Mouse (Mus musculus) forebrain, embryonic 15.5 days (tissue): ENCODE measurements around the gene Prune2. TPM values are rescaled to one million over a fixed set of nuclear protein-coding genes. Genes with fewer than 3 reads are reported as not detected.

ENCODE experiments used
- ATAC-seq: fragments of 200-750 bp; cut with Nextera tagmentation; replicated peaks from 2 replicates; pipeline ENCODE4 v1.8.0; 2017; ENCODE audit warnings: mild to moderate bottlenecking, moderate TSS enrichment, moderate library complexity
- H3K27ac ChIP-seq: fragments of 300-500 bp; sonication (generic); replicated peaks from 2 replicates; pipeline ENCODE4 v1.5.1; 2015; ENCODE audit warnings: mild to moderate bottlenecking, inconsistent platforms
- H3K27me3 ChIP-seq: fragments of 300-500 bp; sonication (generic); 2 replicates; pipeline ENCODE4 v1.6.1; 2015; ENCODE audit warnings: inconsistent platforms
- H3K36me3 ChIP-seq: fragments of 300-500 bp; sonication (generic); 2 replicates; pipeline ENCODE4 v1.6.1; 2015; ENCODE audit warnings: mild to moderate bottlenecking, inconsistent platforms
- H3K4me1 ChIP-seq: fragments of 300-500 bp; sonication (generic); 2 replicates; pipeline ENCODE4 v1.6.1; 2015; ENCODE audit warnings: inconsistent platforms
- H3K4me2 ChIP-seq: fragments of 300-500 bp; sonication (generic); replicated peaks from 2 replicates; pipeline ENCODE4 v1.6.1; 2015; ENCODE audit warnings: mild to moderate bottlenecking, inconsistent platforms
- H3K4me3 ChIP-seq: fragments of 300-500 bp; sonication (generic); 2 replicates; pipeline ENCODE4 v1.5.1; 2015; ENCODE audit warnings: mild to moderate bottlenecking, inconsistent platforms
- H3K9ac ChIP-seq: fragments of 300-500 bp; sonication (generic); replicated peaks from 2 replicates; pipeline ENCODE4 v1.6.1; 2015; ENCODE audit warnings: mild to moderate bottlenecking, inconsistent platforms
- H3K9me3 ChIP-seq: fragments of 300-500 bp; sonication (generic); 2 replicates; pipeline ENCODE4 v1.6.1; 2016; ENCODE audit warnings: inconsistent platforms
- WGBS: fragments of 180-500 bp; shearing (Covaris S2); methylation state at CpG from one replicate; pipeline ENCODE4 v1.1.7; 2015; ENCODE audit warnings: mixed read lengths; 5-methylcytosine and 5-hydroxymethylcytosine counted together
- polyA plus RNA-seq: library from polyadenylated mRNA; unstranded; fragments of >200 nt; fragmentation: Nextera tagmentation; extraction: Ambion mirVana; gene quantifications from 2 replicates; pipeline ENCODE4 v1.2.1, GENCODE M21; 2015

The Prune2 gene
- polyA plus RNA-seq, 1 experiment from 2014 or later = 3.2 TPM

DNA sequence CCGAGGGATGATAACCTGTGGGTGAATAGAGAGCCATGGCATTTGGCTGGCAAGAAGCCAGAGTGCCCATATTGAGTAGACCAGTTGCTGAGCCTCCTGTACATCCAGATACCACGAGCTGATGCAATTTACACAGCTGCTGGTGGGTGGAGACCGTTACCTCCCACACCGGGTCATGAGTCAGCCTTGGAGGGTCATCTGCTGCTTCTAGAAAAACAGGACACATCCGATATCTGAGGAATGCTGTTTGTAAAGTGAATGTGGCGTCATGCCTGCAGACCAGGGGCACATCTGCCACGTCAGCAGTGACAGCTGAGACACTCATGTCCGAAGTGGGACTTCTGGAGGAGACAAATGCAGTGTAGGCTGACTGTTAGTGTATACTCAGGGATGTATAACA, 3.6 kb downstream of the Prune2 start:
- no peak overlapping the region for H3K4me2 ChIP-seq
- H3K27me3 ChIP-seq = peaks cover 9% of the 10 kb centered on the region
- ATAC-seq = no peak
- no peaks in the 10 kb centered on the region for H3K36me3 ChIP-seq
- H3K4me3 ChIP-seq = no peak overlapping the region
- WGBS = 85% methylated on average over 8 of the region's 8 CpGs
- no peak overlapping the region for H3K9ac ChIP-seq
- peaks cover 15% of the 10 kb centered on the region for H3K4me1 ChIP-seq
- H3K9me3 ChIP-seq = no peaks in the 10 kb centered on the region
- no peak overlapping the region for H3K27ac ChIP-seq

DNA sequence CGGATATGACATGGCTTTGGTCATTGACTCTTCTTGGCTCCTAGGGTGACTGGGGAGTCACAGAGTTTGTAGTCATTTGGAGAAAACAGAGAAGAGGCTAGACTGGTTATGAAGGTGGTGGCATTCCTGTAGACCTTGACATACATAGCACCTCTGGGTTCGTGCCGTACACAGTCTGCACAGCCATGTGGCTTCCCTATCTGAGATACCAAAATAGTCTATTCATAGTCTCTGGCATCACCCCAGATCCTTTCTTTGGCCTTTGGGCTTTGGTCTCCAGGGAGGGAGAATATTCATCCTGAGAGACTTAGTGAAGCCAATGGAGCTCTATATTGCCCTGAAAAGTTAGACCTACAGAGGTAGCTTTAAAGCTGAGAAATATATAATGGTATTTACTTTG, 5.1 kb downstream of the Prune2 start:
- H3K36me3 ChIP-seq = no peaks in the 10 kb centered on the region
- no peak overlapping the region for H3K27ac ChIP-seq
- no peak for ATAC-seq
- peaks cover 9% of the 10 kb centered on the region for H3K27me3 ChIP-seq
- peaks cover 7% of the 10 kb centered on the region for H3K4me1 ChIP-seq
- WGBS = 89% methylated on average over 3 of the region's 3 CpGs
- H3K4me2 ChIP-seq = no peak overlapping the region
- H3K9ac ChIP-seq = no peak overlapping the region
- no peak overlapping the region for H3K4me3 ChIP-seq
- no peaks in the 10 kb centered on the region for H3K9me3 ChIP-seq

DNA sequence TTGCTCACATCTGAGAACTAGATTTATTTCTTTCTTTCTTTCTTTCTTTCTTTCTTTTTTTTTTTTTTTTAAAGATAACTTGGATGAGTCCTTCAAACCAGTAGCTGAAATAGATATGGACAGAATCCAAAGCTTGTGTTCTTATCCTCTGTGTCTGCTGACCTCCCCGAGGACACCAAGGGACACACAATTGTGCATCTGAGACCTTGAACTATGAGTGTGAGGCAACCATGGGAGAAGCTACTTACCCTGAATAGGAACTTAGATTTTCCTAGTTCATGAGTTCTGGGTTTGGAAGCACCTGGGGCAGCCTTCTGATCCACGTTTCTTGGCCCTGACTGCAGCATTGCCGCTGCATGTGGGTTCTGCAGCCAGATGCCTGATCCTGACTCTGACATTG, 7.3 kb downstream of the Prune2 start:
- ATAC-seq = no peak
- H3K4me3 ChIP-seq = no peak overlapping the region
- H3K4me1 ChIP-seq = no peaks in the 10 kb centered on the region
- no peak overlapping the region for H3K4me2 ChIP-seq
- H3K36me3 ChIP-seq = no peaks in the 10 kb centered on the region
- 83% methylated on average over 3 of the region's 3 CpGs for WGBS
- H3K27me3 ChIP-seq = no peaks in the 10 kb centered on the region; the same call in 1 of the 2 replicates
- no peaks in the 10 kb centered on the region for H3K9me3 ChIP-seq
- no peak overlapping the region for H3K9ac ChIP-seq
- no peak overlapping the region for H3K27ac ChIP-seq

DNA sequence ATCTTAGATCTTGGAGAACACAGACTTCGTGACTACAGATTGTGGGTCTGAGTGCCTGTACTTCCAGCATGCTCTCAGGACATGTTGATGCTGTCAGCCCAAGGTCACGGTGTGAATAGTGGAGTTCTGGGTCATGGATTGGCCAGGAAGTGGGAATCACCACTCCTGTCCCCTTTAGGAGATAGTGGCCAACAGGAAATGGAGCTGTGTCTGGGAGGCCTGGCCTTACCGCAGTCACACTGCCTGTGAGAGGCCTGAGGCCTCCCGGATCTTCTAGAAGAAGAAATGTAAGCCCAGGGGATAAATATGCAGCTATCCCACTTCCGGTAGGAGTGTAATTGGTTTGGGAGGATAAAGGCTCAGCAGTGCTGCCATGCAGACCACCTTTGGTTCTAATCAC, 12.8 kb downstream of the Prune2 start:
- H3K27ac ChIP-seq = no peak overlapping the region
- H3K4me3 ChIP-seq = no peak overlapping the region
- no peak for ATAC-seq
- H3K9ac ChIP-seq = no peak overlapping the region
- H3K36me3 ChIP-seq = no peaks in the 10 kb centered on the region
- no peaks in the 10 kb centered on the region for H3K9me3 ChIP-seq
- no peaks in the 10 kb centered on the region for H3K27me3 ChIP-seq
- no peaks in the 10 kb centered on the region for H3K4me1 ChIP-seq
- H3K4me2 ChIP-seq = no peak overlapping the region
- WGBS = 93% methylated on average over 5 of the region's 5 CpGs

DNA sequence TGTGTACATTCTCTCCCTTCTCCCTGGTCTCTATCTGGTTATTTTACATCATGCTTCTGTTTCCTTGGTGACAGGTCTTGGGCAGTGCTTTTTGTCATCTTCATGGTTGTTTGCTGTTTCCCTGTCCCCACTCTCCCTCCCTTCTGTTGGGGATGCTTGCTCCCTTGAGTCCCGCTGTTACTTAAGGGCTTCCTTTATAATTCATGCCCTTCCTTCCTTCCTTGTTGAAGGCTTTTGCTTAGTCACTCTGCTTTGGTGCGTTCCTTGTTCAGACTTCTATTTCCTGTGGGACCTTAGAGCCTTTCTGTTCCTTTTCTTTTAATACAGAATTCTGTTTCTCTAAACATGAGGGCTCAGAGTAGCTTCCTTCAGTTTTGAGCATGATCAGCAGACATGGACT, 14.7 kb downstream of the Prune2 start:
- 74% methylated on average over 2 of the region's 2 CpGs for WGBS
- no peak overlapping the region for H3K27ac ChIP-seq
- no peaks in the 10 kb centered on the region for H3K27me3 ChIP-seq
- no peak for ATAC-seq
- no peak overlapping the region for H3K4me3 ChIP-seq
- no peaks in the 10 kb centered on the region for H3K9me3 ChIP-seq
- no peak overlapping the region for H3K4me2 ChIP-seq
- no peaks in the 10 kb centered on the region for H3K4me1 ChIP-seq
- no peaks in the 10 kb centered on the region for H3K36me3 ChIP-seq
- no peak overlapping the region for H3K9ac ChIP-seq

DNA sequence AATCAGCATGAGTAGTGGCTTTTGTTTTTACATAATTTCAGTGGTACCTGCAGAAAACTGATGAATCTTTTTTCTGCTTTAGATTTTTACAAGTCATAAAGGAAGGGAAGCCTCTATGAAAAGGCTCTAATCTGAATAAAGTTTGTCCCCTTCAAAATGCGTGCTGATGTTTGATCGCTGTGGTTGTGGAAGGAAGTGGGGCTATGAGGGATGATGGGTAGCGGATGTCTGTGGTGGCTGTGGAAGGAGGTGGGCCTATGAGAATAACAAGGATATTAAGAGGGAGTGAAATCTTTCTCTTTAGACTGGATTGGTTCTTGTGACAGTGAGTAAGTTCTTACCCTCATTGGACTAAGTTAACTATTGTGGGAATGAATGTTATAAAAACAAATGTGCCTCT, 23.0 kb downstream of the Prune2 start:
- Histone ChIP-seq H3K4me2 (no peak overlapping the region), H3K36me3 (no peaks in the 10 kb centered on the region), H3K9me3 (no peaks in the 10 kb centered on the region), H3K27ac (no peak overlapping the region), H3K27me3 (no peaks in the 10 kb centered on the region), H3K4me3 (no peak overlapping the region), H3K4me1 (no peaks in the 10 kb centered on the region), H3K9ac (no peak overlapping the region)
- no peak for ATAC-seq
- WGBS = 91% methylated on average over 3 of the region's 3 CpGs

DNA sequence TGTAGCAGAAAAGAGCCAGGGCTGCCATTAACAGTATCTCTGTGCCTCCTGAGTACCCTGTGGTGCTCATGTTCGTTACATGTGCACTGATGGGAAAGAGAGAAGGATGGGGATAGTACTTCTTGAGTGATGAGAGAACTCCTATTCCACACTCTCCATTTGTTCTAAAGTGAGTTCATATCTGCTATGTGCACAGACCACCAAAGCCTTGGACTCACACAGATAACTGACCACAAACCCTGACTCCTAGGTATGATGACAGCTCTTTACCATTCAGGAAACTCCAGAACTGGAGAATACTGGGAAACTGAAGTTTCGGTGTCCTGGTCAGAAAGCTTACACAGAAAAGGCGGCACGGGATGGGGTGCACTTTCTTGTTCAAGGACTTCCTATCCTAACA, 25.8 kb downstream of the Prune2 start:
- 90% methylated on average over 4 of the region's 4 CpGs for WGBS
- no peak overlapping the region for H3K9ac ChIP-seq
- H3K36me3 ChIP-seq = no peaks in the 10 kb centered on the region
- no peaks in the 10 kb centered on the region for H3K9me3 ChIP-seq
- H3K4me3 ChIP-seq = no peak overlapping the region
- no peak for ATAC-seq
- H3K27me3 ChIP-seq = no peaks in the 10 kb centered on the region
- no peaks in the 10 kb centered on the region for H3K4me1 ChIP-seq
- H3K4me2 ChIP-seq = no peak overlapping the region
- no peak overlapping the region for H3K27ac ChIP-seq

DNA sequence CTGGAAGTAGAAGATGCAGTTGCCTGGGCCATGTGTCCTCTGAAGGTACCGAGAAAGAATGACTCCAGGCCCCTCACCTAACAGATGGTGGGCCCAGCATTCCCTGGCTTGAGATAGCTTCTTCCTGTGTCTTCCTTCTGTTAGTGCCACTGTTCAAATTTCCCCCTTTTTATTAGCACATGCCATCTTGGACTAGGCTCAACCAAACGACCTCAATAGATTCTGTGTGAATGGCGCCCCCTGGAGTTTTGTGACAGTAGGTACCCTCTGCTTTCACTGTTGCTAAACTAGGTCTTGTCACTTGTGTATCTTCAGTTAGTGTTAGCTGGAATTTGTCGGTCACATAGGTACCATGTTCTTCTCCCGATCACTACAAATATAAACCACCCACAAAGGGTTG, 29.0 kb downstream of the Prune2 start:
- no peak for ATAC-seq
- Histone ChIP-seq H3K9me3 (no peaks in the 10 kb centered on the region), H3K4me3 (no peak overlapping the region), H3K9ac (no peak overlapping the region), H3K27me3 (no peaks in the 10 kb centered on the region), H3K36me3 (no peaks in the 10 kb centered on the region), H3K27ac (no peak overlapping the region), H3K4me2 (no peak overlapping the region), H3K4me1 (no peaks in the 10 kb centered on the region)
- WGBS = 52% methylated on average over 5 of the region's 5 CpGs

DNA sequence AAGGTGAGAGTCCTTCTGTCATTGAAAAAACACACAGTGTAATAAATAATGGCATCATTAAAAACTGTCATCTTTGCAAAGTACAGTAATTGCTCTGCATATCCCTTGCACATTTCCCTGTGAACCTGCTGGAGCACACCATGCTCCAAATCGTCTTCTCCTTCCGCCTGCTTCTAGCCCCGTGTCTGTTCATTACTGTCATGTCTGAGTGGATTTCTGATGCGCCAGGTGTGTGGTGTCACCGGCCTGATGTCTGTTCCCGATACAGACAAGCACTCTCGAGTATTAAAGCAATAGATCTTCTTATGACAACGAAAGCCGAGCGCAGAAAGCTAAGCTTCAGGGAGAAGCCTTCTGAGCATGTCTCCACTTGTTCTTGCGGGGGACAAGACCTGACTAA, 32.1 kb downstream of the Prune2 start:
- Histone ChIP-seq H3K27me3 (no peaks in the 10 kb centered on the region), H3K9ac (no peak overlapping the region), H3K27ac (no peak overlapping the region), H3K36me3 (no peaks in the 10 kb centered on the region), H3K4me3 (no peak overlapping the region), H3K9me3 (no peaks in the 10 kb centered on the region), H3K4me1 (no peaks in the 10 kb centered on the region), H3K4me2 (no peak overlapping the region)
- 78% methylated on average over 11 of the region's 11 CpGs for WGBS
- no peak for ATAC-seq

DNA sequence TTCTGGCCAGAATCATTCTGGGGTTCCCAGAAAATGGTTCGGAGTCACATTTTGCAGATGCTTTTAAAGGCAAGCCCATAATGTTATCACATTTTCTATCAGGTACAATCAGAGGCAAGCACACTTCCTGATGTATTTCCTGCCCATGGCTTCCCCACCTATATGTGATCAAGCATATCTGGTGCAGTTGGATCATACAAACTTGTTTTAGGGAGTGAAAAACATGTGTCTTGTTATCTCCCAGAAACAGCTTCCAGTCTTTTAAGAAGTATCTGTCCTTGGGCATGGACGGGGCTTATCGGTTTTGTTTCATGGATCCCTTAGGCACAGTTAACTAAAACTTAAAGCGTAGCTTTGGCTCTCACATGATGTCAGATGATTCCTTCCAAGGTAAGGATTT, 36.2 kb downstream of the Prune2 start:
- ATAC-seq = no peak
- WGBS = 95% methylated on average over 4 of the region's 4 CpGs
- H3K4me2 ChIP-seq = no peak overlapping the region

DNA sequence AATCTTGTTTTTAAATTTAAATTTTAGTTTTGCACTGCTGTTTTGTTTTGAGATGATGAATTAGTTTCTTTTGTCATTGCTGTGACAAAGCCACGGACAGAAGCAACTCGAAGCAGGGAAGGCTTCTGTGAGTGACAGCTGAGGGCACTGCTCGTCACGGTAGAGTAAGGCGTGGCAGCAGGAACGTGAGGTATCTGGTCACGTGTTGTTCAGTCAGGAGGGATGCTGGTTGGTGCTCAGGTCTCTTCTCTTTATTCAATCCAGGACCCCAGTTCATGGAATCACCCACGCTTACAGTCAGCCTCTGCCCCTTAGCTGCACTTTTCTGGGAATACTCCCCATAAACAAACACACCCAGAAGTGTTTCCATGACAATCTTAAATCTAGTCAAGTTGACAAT, 38.3 kb downstream of the Prune2 start:
- 83% methylated on average over 8 of the region's 8 CpGs for WGBS

More for the DNA sequence above, 36.2 kb downstream of the Prune2 start:
- H3K9ac ChIP-seq = no peak overlapping the region
- no peak overlapping the region for H3K27ac ChIP-seq
- H3K9me3 ChIP-seq = no peaks in the 10 kb centered on the region
- no peaks in the 10 kb centered on the region for H3K27me3 ChIP-seq
- H3K4me3 ChIP-seq = no peak overlapping the region
- H3K4me1 ChIP-seq = no peaks in the 10 kb centered on the region
- no peaks in the 10 kb centered on the region for H3K36me3 ChIP-seq

DNA sequence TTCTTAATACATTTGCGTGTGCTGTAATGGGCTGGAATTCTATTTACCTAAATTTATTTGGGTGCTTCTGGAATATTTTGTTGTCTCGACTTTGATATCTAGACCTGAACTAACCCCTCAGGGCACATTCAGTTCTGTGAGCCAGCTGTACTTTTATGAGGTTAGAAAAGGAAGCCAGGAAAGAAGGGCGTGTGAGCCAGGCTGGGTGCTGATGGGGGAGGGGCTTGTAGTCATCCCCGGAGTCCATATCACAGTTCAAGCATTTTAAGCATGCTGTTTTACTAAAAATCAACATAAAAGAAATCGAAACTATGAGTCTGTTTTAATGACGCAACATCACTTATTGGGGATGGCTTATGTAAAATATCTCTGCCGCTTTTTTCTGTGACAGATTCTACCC, 42.0 kb downstream of the Prune2 start:
- Histone ChIP-seq H3K4me3 (no peak overlapping the region), H3K9me3 (no peaks in the 10 kb centered on the region), H3K4me2 (no peak overlapping the region), H3K9ac (no peak overlapping the region), H3K27ac (no peak overlapping the region), H3K4me1 (no peaks in the 10 kb centered on the region), H3K36me3 (no peaks in the 10 kb centered on the region), H3K27me3 (no peaks in the 10 kb centered on the region)
- ATAC-seq = no peak
- WGBS = 86% methylated on average over 7 of the region's 7 CpGs

More for the DNA sequence above, 38.3 kb downstream of the Prune2 start:
- no peaks in the 10 kb centered on the region for H3K4me1 ChIP-seq
- H3K27me3 ChIP-seq = no peaks in the 10 kb centered on the region
- H3K9me3 ChIP-seq = no peaks in the 10 kb centered on the region
- H3K4me2 ChIP-seq = no peak overlapping the region
- H3K27ac ChIP-seq = no peak overlapping the region
- H3K4me3 ChIP-seq = no peak overlapping the region
- H3K36me3 ChIP-seq = no peaks in the 10 kb centered on the region
- ATAC-seq = no peak
- no peak overlapping the region for H3K9ac ChIP-seq

DNA sequence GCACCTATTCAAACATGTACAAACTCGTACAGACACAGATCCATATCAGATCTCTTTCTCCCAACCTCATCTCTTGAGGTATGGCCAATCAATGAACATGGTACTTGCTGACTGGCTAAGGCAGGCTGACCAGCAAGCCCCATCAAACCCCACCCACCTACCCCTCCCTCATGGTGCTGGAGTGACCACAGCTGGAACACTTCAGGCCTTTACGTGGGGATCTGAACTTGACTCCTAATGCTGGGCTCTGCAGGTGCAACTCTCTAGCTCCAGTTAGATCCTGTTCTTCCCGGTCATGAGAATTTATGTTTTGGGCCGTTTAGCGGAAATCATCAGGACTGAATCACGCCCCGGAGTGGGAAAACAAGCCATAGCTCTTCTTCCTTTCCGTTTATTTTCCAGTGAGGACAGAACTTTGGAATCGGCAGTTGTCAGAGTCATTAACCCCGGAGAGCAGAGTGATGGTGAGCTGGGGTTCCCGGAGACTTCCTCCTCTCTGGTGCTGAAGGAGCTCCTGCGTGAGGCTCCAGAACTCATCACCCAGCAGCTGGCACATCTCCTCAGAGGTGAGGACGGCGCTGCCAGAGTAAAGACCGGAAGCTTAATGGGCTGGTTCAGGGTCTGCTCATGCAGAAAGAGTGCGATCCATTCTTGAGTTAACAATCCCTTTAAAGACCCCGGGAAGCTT, 50.4 kb downstream of the Prune2 start:
- ATAC-seq = no peak
- Histone ChIP-seq H3K4me3 (no peak overlapping the region), H3K27ac (no peak overlapping the region), H3K9me3 (no peaks in the 10 kb centered on the region), H3K27me3 (no peaks in the 10 kb centered on the region), H3K9ac (no peak overlapping the region), H3K36me3 (no peaks in the 10 kb centered on the region), H3K4me1 (0 out of 2 replicates have a peak, but pooled peaks cover 3% of the 10 kb centered on the region), H3K4me2 (no peak overlapping the region)
- WGBS = 72% methylated on average over 17 of the region's 17 CpGs
